Mouse (Mus musculus): ENCODE results near the gene Rnf26. TPM values are rescaled to one million over a fixed set of nuclear protein-coding genes. Genes with fewer than 3 reads are reported as not detected.
A peak's percentile ranks its signal among the peaks of the same experiment; 100 is the strongest.

The Rnf26 gene
- total and polyA plus RNA-seq, 3 experiments, result 6.5 to 7.3 (median 6.7) TPM

GRCm38 (mm10) chr9:44129633-44130032, 16.3 kb upstream of the Rnf26 start:
- intact Hi-C loops (cut with DNase I), result loop anchor here (5.0 kb wide), 2 partner anchors 118 to 228 kb away; no protein-coding TSS in a partner anchor
- Histone ChIP-seq H3K79me2 (replicated peaks; ENCODE audit: control insufficient read depth, insufficient read depth, low read length) (no peaks in the 10 kb centered on the region), H3K27me3 (ENCODE audit: control insufficient read depth, insufficient read depth, low read length) (no peaks in the 10 kb centered on the region), H3K4me3 (peak overlapping the region; percentile 59), H3K27ac (peak overlapping the region; percentile 99), H3K36me3 (ENCODE audit: control insufficient read depth, insufficient read depth, low read length) (no peaks in the 10 kb centered on the region), H3K9ac (ENCODE audit: low read depth, low read length) (peak overlapping the region; percentile 75), H3K4me1 (ENCODE audit: control insufficient read depth, insufficient read depth, low read length) (peaks cover 14% of the 10 kb centered on the region)
- DNase-seq, result no peak
- TF ChIP-seq POLR2A (IDR thresholded peaks at IDR 0.05; ENCODE audit: insufficient read depth, low read depth, low read length), result no peak
- no peak for TF ChIP-seq CTCF (IDR thresholded peaks at IDR 0.05)
- TF ChIP-seq EP300 (IDR thresholded peaks at IDR 0.05; ENCODE audit: insufficient read depth, low read depth, low read length), result no peak
- 4% methylated on average over 9 of the region's 9 CpGs for WGBS

- Histone ChIP-seq H3K79me2 (replicated peaks; ENCODE audit: control insufficient read depth, insufficient read depth, low read length) (no peaks in the 10 kb centered on the region), H3K36me3 (ENCODE audit: control insufficient read depth, insufficient read depth, low read length) (no peaks in the 10 kb centered on the region), H3K4me3 (no peak overlapping the region), H3K27ac (peak overlapping the region; percentile 60), H3K27me3 (ENCODE audit: control insufficient read depth, insufficient read depth, low read length) (no peaks in the 10 kb centered on the region), H3K9ac (ENCODE audit: low read depth, low read length) (no peak overlapping the region), H3K4me1 (ENCODE audit: control insufficient read depth, insufficient read depth, low read length) (peaks cover 14% of the 10 kb centered on the region)
- 26% methylated on average over 3 of the region's 3 CpGs for WGBS
- intact Hi-C loops (cut with DNase I), result loop anchor here (2.0 to 5.0 kb wide), 4 partner anchors 19 to 263 kb away; no protein-coding TSS in a partner anchor
- TF ChIP-seq POLR2A (IDR thresholded peaks at IDR 0.05; ENCODE audit: insufficient read depth, low read depth, low read length), result no peak
- TF ChIP-seq EP300 (IDR thresholded peaks at IDR 0.05; ENCODE audit: insufficient read depth, low read depth, low read length), result peak; percentile 36; the same call in 1 of the 2 replicates
- peak in 1 of 2 experiments; percentile 49 for DNase-seq
Observed at GRCm38 (mm10) chr9:44127351-44127801, 14.1 kb upstream of the Rnf26 start.

- peak in 1 of 2 experiments; percentile 19 for DNase-seq
- Histone ChIP-seq H3K27me3 (ENCODE audit: control insufficient read depth, insufficient read depth, low read length) (no peaks in the 10 kb centered on the region), H3K27ac (peak overlapping the region; percentile 60), H3K4me3 (no peak overlapping the region), H3K9ac (ENCODE audit: low read depth, low read length) (no peak overlapping the region), H3K79me2 (replicated peaks; ENCODE audit: control insufficient read depth, insufficient read depth, low read length) (no peaks in the 10 kb centered on the region), H3K4me1 (ENCODE audit: control insufficient read depth, insufficient read depth, low read length) (peaks cover 14% of the 10 kb centered on the region), H3K36me3 (ENCODE audit: control insufficient read depth, insufficient read depth, low read length) (no peaks in the 10 kb centered on the region)
- TF ChIP-seq EP300 (IDR thresholded peaks at IDR 0.05; ENCODE audit: insufficient read depth, low read depth, low read length) (no peak), CTCF (IDR thresholded peaks at IDR 0.05) (no peak)
- WGBS, result 59% methylated on average over 3 of the region's 3 CpGs
- intact Hi-C loops (cut with DNase I), result loop anchor here (1.0 to 5.0 kb wide), 6 partner anchors 20 to 264 kb away; partner anchors contain the start of gene Cbl
Observed at GRCm38 (mm10) chr9:44126746-44127145, 13.4 kb upstream of the Rnf26 start.

GRCm38 (mm10) chr9:44125546-44126428, 12.5 kb upstream of the Rnf26 start:
- DNase-seq, result peak; percentile 83 to 85
- 31% methylated on average over 18 of the region's 18 CpGs for WGBS
- intact Hi-C loops (cut with DNase I), result loop anchor here (1.0 to 5.0 kb wide), 6 partner anchors 21 to 265 kb away; partner anchors contain the start of gene Cbl
- H3K36me3 ChIP-seq (ENCODE audit: control insufficient read depth, insufficient read depth, low read length), result no peaks in the 10 kb centered on the region
- H3K9ac ChIP-seq (ENCODE audit: low read depth, low read length), result no peak overlapping the region; the same call in 1 of the 2 replicates
- H3K27ac ChIP-seq, result peak overlapping the region; percentile 60
- peak; percentile 95 for TF ChIP-seq CTCF (IDR thresholded peaks at IDR 0.05)
- TF ChIP-seq EP300 (IDR thresholded peaks at IDR 0.05; ENCODE audit: insufficient read depth, low read depth, low read length), result peak; percentile 93
- TF ChIP-seq POLR2A (IDR thresholded peaks at IDR 0.05; ENCODE audit: insufficient read depth, low read depth, low read length), result no peak
- H3K27me3 ChIP-seq (ENCODE audit: control insufficient read depth, insufficient read depth, low read length), result no peaks in the 10 kb centered on the region
- H3K79me2 ChIP-seq (replicated peaks; ENCODE audit: control insufficient read depth, insufficient read depth, low read length), result no peaks in the 10 kb centered on the region
- H3K4me3 ChIP-seq, result peak overlapping the region; percentile 30; the same call in 1 of the 2 replicates
- H3K4me1 ChIP-seq (ENCODE audit: control insufficient read depth, insufficient read depth, low read length), result peaks cover 14% of the 10 kb centered on the region

- peak in 1 of 2 experiments; percentile 13 for DNase-seq
- 53% methylated on average over 5 of the region's 5 CpGs for WGBS
- Histone ChIP-seq H3K36me3 (ENCODE audit: control insufficient read depth, insufficient read depth, low read length) (no peaks in the 10 kb centered on the region), H3K4me1 (ENCODE audit: control insufficient read depth, insufficient read depth, low read length) (peaks cover 12% of the 10 kb centered on the region), H3K79me2 (replicated peaks; ENCODE audit: control insufficient read depth, insufficient read depth, low read length) (no peaks in the 10 kb centered on the region), H3K27me3 (ENCODE audit: control insufficient read depth, insufficient read depth, low read length) (no peaks in the 10 kb centered on the region), H3K27ac (no peak overlapping the region), H3K4me3 (no peak overlapping the region), H3K9ac (ENCODE audit: low read depth, low read length) (no peak overlapping the region)
- TF ChIP-seq CTCF (IDR thresholded peaks at IDR 0.05) (no peak), POLR2A (IDR thresholded peaks at IDR 0.05; ENCODE audit: insufficient read depth, low read depth, low read length) (no peak), EP300 (IDR thresholded peaks at IDR 0.05; ENCODE audit: insufficient read depth, low read depth, low read length) (no peak)
- intact Hi-C loops (cut with DNase I), result loop anchor here (5.0 kb wide), 2 partner anchors 122 to 232 kb away; no protein-coding TSS in a partner anchor
Observed at GRCm38 (mm10) chr9:44125026-44125425, 11.7 kb upstream of the Rnf26 start.
